Mouse (Mus musculus) neural tube, embryonic 15.5 days (tissue): ENCODE results near the gene Glb1. TPM values are rescaled to one million over a fixed set of nuclear protein-coding genes. Genes with fewer than 3 reads are reported as not detected.
"Not testable (repeated sequence)": the region's sequence is repeated elsewhere in the genome, so short reads cannot be mapped to it uniquely, and the experiment has no call there.

Experiments
- ATAC-seq: fragments of 200-750 bp; cut with Nextera tagmentation; 2 replicates; pipeline ENCODE4 v1.8.0; 2017; ENCODE audit warnings: mild to moderate bottlenecking, moderate TSS enrichment, moderate library complexity; ENCODE audit not compliant: low FRiP score
- H3K27ac ChIP-seq: fragments of 300-500 bp; sonication (generic); replicated peaks from 2 replicates; pipeline ENCODE4 v1.5.1; 2015; ENCODE audit warnings: mild to moderate bottlenecking, inconsistent platforms
- H3K27me3 ChIP-seq: fragments of 300-500 bp; sonication (generic); replicated peaks from 2 replicates; pipeline ENCODE4 v1.6.1; 2015; ENCODE audit warnings: inconsistent platforms
- H3K36me3 ChIP-seq: fragments of 300-500 bp; sonication (generic); 2 replicates; pipeline ENCODE4 v1.6.1; 2015; ENCODE audit warnings: inconsistent platforms
- H3K4me1 ChIP-seq: fragments of 300-500 bp; sonication (generic); 2 replicates; pipeline ENCODE4 v1.6.1; 2015; ENCODE audit warnings: inconsistent platforms
- H3K4me2 ChIP-seq: fragments of 300-500 bp; sonication (generic); 2 replicates; pipeline ENCODE4 v1.6.1; 2015; ENCODE audit warnings: inconsistent platforms, mild to moderate bottlenecking, moderate library complexity
- H3K4me3 ChIP-seq: fragments of 300-500 bp; sonication (generic); replicated peaks from 2 replicates; pipeline ENCODE4 v1.5.1; 2015; ENCODE audit warnings: mild to moderate bottlenecking, inconsistent platforms
- H3K9ac ChIP-seq: fragments of 300-500 bp; sonication (generic); replicated peaks from 2 replicates; pipeline ENCODE4 v1.6.1; 2015; ENCODE audit warnings: mild to moderate bottlenecking, inconsistent platforms
- H3K9me3 ChIP-seq: fragments of 300-500 bp; sonication (generic); replicated peaks from 2 replicates; pipeline ENCODE4 v1.6.1; 2016; ENCODE audit warnings: inconsistent platforms
- WGBS: fragments of 180-500 bp; shearing (Covaris S2); methylation state at CpG from one replicate; pipeline ENCODE4 v1.1.7; 2015; ENCODE audit warnings: mixed read lengths; 5-methylcytosine and 5-hydroxymethylcytosine counted together
- polyA plus RNA-seq: library from polyadenylated mRNA; unstranded; fragments of >200 nt; fragmentation: Nextera tagmentation; extraction: Ambion mirVana; gene quantifications from 2 replicates; pipeline ENCODE4 v1.2.1, GENCODE M21; 2015

Glb1 gene
- polyA plus RNA-seq, 1 experiment from 2014 or later: 30.9 TPM

- no peak overlapping the region for H3K9ac ChIP-seq
- H3K27ac ChIP-seq: no peak overlapping the region
- H3K27me3 ChIP-seq: no peaks in the 10 kb centered on the region
- no peak for ATAC-seq
- 0 out of 2 replicates have a peak, but pooled peaks cover 2% of the 10 kb centered on the region for H3K4me1 ChIP-seq
- H3K36me3 ChIP-seq: 0 out of 2 replicates have a peak, but pooled peaks cover 4% of the 10 kb centered on the region
- no peaks in the 10 kb centered on the region for H3K9me3 ChIP-seq
- 94% methylated on average over 24 of the region's 24 CpGs for WGBS
- H3K4me2 ChIP-seq: no peak overlapping the region
- H3K4me3 ChIP-seq: no peak overlapping the region
Observed at GRCm38 (mm10) chr9:114384691-114385090, 16.2 kb upstream of the Glb1 start.

- no peaks in the 10 kb centered on the region for H3K9me3 ChIP-seq
Observed at GRCm38 (mm10) chr9:114385160-114385559, 15.7 kb upstream of the Glb1 start.

GRCm38 (mm10) chr9:114387086-114387485, 13.8 kb upstream of the Glb1 start:
- WGBS: 69% methylated on average over 6 of the region's 6 CpGs
- H3K27me3 ChIP-seq: peaks cover 6% of the 10 kb centered on the region; the same call in 1 of the 2 replicates
- H3K4me2 ChIP-seq: no peak overlapping the region
- H3K9me3 ChIP-seq: no peaks in the 10 kb centered on the region
- H3K4me3 ChIP-seq: no peak overlapping the region
- H3K9ac ChIP-seq: no peak overlapping the region
- H3K4me1 ChIP-seq: peaks cover 7% of the 10 kb centered on the region; the same call in 1 of the 2 replicates
- no peak overlapping the region for H3K27ac ChIP-seq
- no peaks in the 10 kb centered on the region for H3K36me3 ChIP-seq
- ATAC-seq: no peak

More at GRCm38 (mm10) chr9:114385160-114385559, 15.7 kb upstream of the Glb1 start:
- Histone ChIP-seq H3K27me3 (no peaks in the 10 kb centered on the region), H3K36me3 (0 out of 2 replicates have a peak, but pooled peaks cover 1% of the 10 kb centered on the region), H3K27ac (no peak overlapping the region), H3K9ac (no peak overlapping the region), H3K4me2 (no peak overlapping the region), H3K4me1 (0 out of 2 replicates have a peak, but pooled peaks cover 2% of the 10 kb centered on the region), H3K4me3 (no peak overlapping the region)
- WGBS: 98% methylated on average over 10 of the region's 10 CpGs
- no peak for ATAC-seq

GRCm38 (mm10) chr9:114388288-114388687, 12.6 kb upstream of the Glb1 start:
- Histone ChIP-seq H3K27ac (no peak overlapping the region), H3K9ac (no peak overlapping the region), H3K4me2 (no peak overlapping the region), H3K36me3 (no peaks in the 10 kb centered on the region), H3K9me3 (no peaks in the 10 kb centered on the region), H3K4me3 (no peak overlapping the region), H3K4me1 (peaks cover 7% of the 10 kb centered on the region; the same call in 1 of the 2 replicates), H3K27me3 (peaks cover 6% of the 10 kb centered on the region; the same call in 1 of the 2 replicates)
- WGBS: 91% methylated on average over 8 of the region's 8 CpGs
- ATAC-seq: no peak

GRCm38 (mm10) chr9:114388701-114389370, 12.0 kb upstream of the Glb1 start:
- no peaks in the 10 kb centered on the region for H3K9me3 ChIP-seq
- H3K27ac ChIP-seq: no peak overlapping the region
- ATAC-seq: no peak
- H3K9ac ChIP-seq: no peak overlapping the region
- H3K4me3 ChIP-seq: no peak overlapping the region
- peaks cover 7% of the 10 kb centered on the region; the same call in 1 of the 2 replicates for H3K4me1 ChIP-seq
- 80% methylated on average over 3 of the region's 3 CpGs for WGBS
- H3K36me3 ChIP-seq: no peaks in the 10 kb centered on the region
- H3K4me2 ChIP-seq: peak overlapping the region; percentile 23
- peaks cover 6% of the 10 kb centered on the region; the same call in 1 of the 2 replicates for H3K27me3 ChIP-seq

GRCm38 (mm10) chr9:114389371-114389904, 11.4 kb upstream of the Glb1 start:
- peak overlapping the region; percentile 74 for H3K4me3 ChIP-seq
- H3K4me1 ChIP-seq: peaks cover 7% of the 10 kb centered on the region; the same call in 1 of the 2 replicates
- peak overlapping the region; percentile 94 for H3K4me2 ChIP-seq
- ATAC-seq: 0 out of 2 replicates have a peak, but pooled peaks have one; percentile 11
- H3K27me3 ChIP-seq: peaks cover 6% of the 10 kb centered on the region; the same call in 1 of the 2 replicates
- H3K27ac ChIP-seq: no peak overlapping the region
- WGBS: 75% methylated on average over 8 of the region's 8 CpGs
- 0 out of 2 replicates have a peak overlapping the region, but pooled peaks have one; percentile 74 for H3K9ac ChIP-seq
- H3K36me3 ChIP-seq: no peaks in the 10 kb centered on the region
- H3K9me3 ChIP-seq: no peaks in the 10 kb centered on the region

- H3K36me3 ChIP-seq: no peaks in the 10 kb centered on the region
- H3K4me1 ChIP-seq: peaks cover 7% of the 10 kb centered on the region; the same call in 1 of the 2 replicates
- peaks cover 6% of the 10 kb centered on the region; the same call in 1 of the 2 replicates for H3K27me3 ChIP-seq
- H3K9ac ChIP-seq: peak within 1 kb of the TSS; percentile 74
- 1% methylated on average over 96 of the region's 96 CpGs for WGBS
- no peaks in the 10 kb centered on the region for H3K9me3 ChIP-seq
- ATAC-seq: peak; percentile 77
- peak within 1 kb of the TSS; percentile 94 for H3K4me2 ChIP-seq
- peak within 1 kb of the TSS; percentile 74 for H3K4me3 ChIP-seq
- H3K27ac ChIP-seq: peak within 1 kb of the TSS; percentile 72
Observed at GRCm38 (mm10) chr9:114389905-114390748, 10.7 kb upstream of the Glb1 start, which contains the start of gene Crtap. Crtap (minus strand) TSS chr9:114390675.

GRCm38 (mm10) chr9:114390749-114391075, 10.2 kb upstream of the Glb1 start:
- no peaks in the 10 kb centered on the region for H3K9me3 ChIP-seq
- peaks cover 7% of the 10 kb centered on the region; the same call in 1 of the 2 replicates for H3K4me1 ChIP-seq
- no peak for ATAC-seq
- H3K27me3 ChIP-seq: peaks cover 6% of the 10 kb centered on the region; the same call in 1 of the 2 replicates
- peak overlapping the region; percentile 74 for H3K4me3 ChIP-seq
- H3K9ac ChIP-seq: peak overlapping the region; percentile 74
- peak overlapping the region; percentile 72; the same call in 1 of the 2 replicates for H3K27ac ChIP-seq
- peak overlapping the region; percentile 94 for H3K4me2 ChIP-seq
- no peaks in the 10 kb centered on the region for H3K36me3 ChIP-seq
- 4% methylated on average over 10 of the region's 10 CpGs for WGBS

- H3K36me3 ChIP-seq, H3K9ac ChIP-seq, H3K9me3 ChIP-seq, H3K4me3 ChIP-seq, H3K27ac ChIP-seq, H3K27me3 ChIP-seq, H3K4me2 ChIP-seq, ATAC-seq, H3K4me1 ChIP-seq: not testable (repeated sequence)
- whole genome bisulfite sequencing: 63% methylated on average over 6 of the region's 6 CpGs
Observed at GRCm38 (mm10) chr9:114394136-114394535, 6.7 kb upstream of the Glb1 start.

- ATAC-seq: no peak
- no peak overlapping the region for H3K4me3 ChIP-seq
- H3K4me2 ChIP-seq: no peak overlapping the region
- 92% methylated on average over 8 of the region's 8 CpGs for WGBS
- peaks cover 6% of the 10 kb centered on the region; the same call in 1 of the 2 replicates for H3K27me3 ChIP-seq
- H3K36me3 ChIP-seq: no peaks in the 10 kb centered on the region
- peaks cover 5% of the 10 kb centered on the region; the same call in 1 of the 2 replicates for H3K4me1 ChIP-seq
- no peaks in the 10 kb centered on the region for H3K9me3 ChIP-seq
- no peak overlapping the region for H3K27ac ChIP-seq
- no peak overlapping the region for H3K9ac ChIP-seq
Observed at GRCm38 (mm10) chr9:114394677-114395076, 6.2 kb upstream of the Glb1 start.

- Histone ChIP-seq H3K36me3 (no peaks in the 10 kb centered on the region), H3K27ac (no peak overlapping the region), H3K9me3 (no peaks in the 10 kb centered on the region), H3K4me1 (peaks cover 5% of the 10 kb centered on the region; the same call in 1 of the 2 replicates), H3K27me3 (peaks cover 6% of the 10 kb centered on the region; the same call in 1 of the 2 replicates), H3K9ac (no peak overlapping the region), H3K4me3 (no peak overlapping the region), H3K4me2 (no peak overlapping the region)
- WGBS: 87% methylated on average over 4 of the region's 4 CpGs
- ATAC-seq: no peak
Observed at GRCm38 (mm10) chr9:114395258-114395657, 5.6 kb upstream of the Glb1 start.
